Mouse (Mus musculus) hindbrain, embryonic 11.5 days (tissue): ENCODE results near the gene Mdga1. TPM values are rescaled to one million over a fixed set of nuclear protein-coding genes. Genes with fewer than 3 reads are reported as not detected.

Experiments
- ATAC-seq: fragments of 200-750 bp; cut with Nextera tagmentation; 2 replicates; pipeline ENCODE4 v1.8.0; 2017; ENCODE audit warnings: mild to moderate bottlenecking, moderate TSS enrichment, moderate library complexity; ENCODE audit not compliant: low FRiP score
- DNase-seq: peaks from one replicate; pipeline ENCODE4 v3.0.0-alpha.2; 2015; ENCODE audit warnings: low spot score
- H3K27ac ChIP-seq: fragments of 300-500 bp; sonication (generic); 2 replicates; pipeline ENCODE4 v1.5.1; 2014; ENCODE audit warnings: mild to moderate bottlenecking, low read depth, low read length
- H3K27me3 ChIP-seq: fragments of 300-500 bp; sonication (generic); 2 replicates; pipeline ENCODE4 v1.6.1; 2014; ENCODE audit warnings: mild to moderate bottlenecking, low read length, moderate library complexity, mixed read lengths; ENCODE audit not compliant: control insufficient read depth, insufficient read depth
- H3K36me3 ChIP-seq: fragments of 300-500 bp; sonication (generic); 2 replicates; pipeline ENCODE4 v1.6.1; 2014; ENCODE audit warnings: mild to moderate bottlenecking, low read length, moderate library complexity, mixed read lengths; ENCODE audit not compliant: control insufficient read depth, insufficient read depth
- H3K4me1 ChIP-seq: fragments of 300-500 bp; sonication (generic); replicated peaks from 2 replicates; pipeline ENCODE4 v1.6.1; 2014; ENCODE audit warnings: low read length, mixed read lengths; ENCODE audit not compliant: control insufficient read depth, insufficient read depth
- H3K4me2 ChIP-seq: fragments of 300-500 bp; sonication (generic); replicated peaks from 2 replicates; pipeline ENCODE4 v1.6.1; 2014; ENCODE audit warnings: mild to moderate bottlenecking, low read depth, low read length
- H3K4me3 ChIP-seq: fragments of 300-500 bp; sonication (generic); 2 replicates; pipeline ENCODE4 v1.5.1; 2014; ENCODE audit warnings: low read depth, low read length
- H3K9ac ChIP-seq: fragments of 300-500 bp; sonication (generic); 2 replicates; pipeline ENCODE4 v1.6.1; 2014; ENCODE audit warnings: low read depth, low read length
- H3K9me3 ChIP-seq: fragments of 300-500 bp; sonication (generic); 2 replicates; pipeline ENCODE4 v1.6.1; 2016; ENCODE audit warnings: low read length; ENCODE audit not compliant: control insufficient read depth
- WGBS: fragments of 180-500 bp; shearing (Covaris S2); extraction: QIAGEN DNeasy Blood & Tissue Kit; methylation state at CpG from one replicate; pipeline ENCODE4 v1.1.7; 2014; 5-methylcytosine and 5-hydroxymethylcytosine counted together
- polyA plus RNA-seq: library from polyadenylated mRNA; unstranded; fragments of >200 nt; fragmentation: Nextera tagmentation; extraction: Ambion mirVana; gene quantifications from 2 replicates; pipeline ENCODE4 v1.2.1, GENCODE M21; 2014

The Mdga1 gene
- polyA plus RNA-seq, 1 experiment from 2014 or later = 4.6 TPM

GRCm38 (mm10) chr17:29947271-29947714, 22.6 kb downstream of the Mdga1 start:
- Histone ChIP-seq H3K4me3 (no peak overlapping the region), H3K9me3 (no peaks in the 10 kb centered on the region), H3K4me1 (no peaks in the 10 kb centered on the region), H3K36me3 (no peaks in the 10 kb centered on the region), H3K9ac (no peak overlapping the region), H3K4me2 (no peak overlapping the region), H3K27me3 (no peaks in the 10 kb centered on the region), H3K27ac (no peak overlapping the region)
- no peak for ATAC-seq
- DNase-seq = no peak
- whole genome bisulfite sequencing = 35% methylated on average over 4 of the region's 5 CpGs

DNA sequence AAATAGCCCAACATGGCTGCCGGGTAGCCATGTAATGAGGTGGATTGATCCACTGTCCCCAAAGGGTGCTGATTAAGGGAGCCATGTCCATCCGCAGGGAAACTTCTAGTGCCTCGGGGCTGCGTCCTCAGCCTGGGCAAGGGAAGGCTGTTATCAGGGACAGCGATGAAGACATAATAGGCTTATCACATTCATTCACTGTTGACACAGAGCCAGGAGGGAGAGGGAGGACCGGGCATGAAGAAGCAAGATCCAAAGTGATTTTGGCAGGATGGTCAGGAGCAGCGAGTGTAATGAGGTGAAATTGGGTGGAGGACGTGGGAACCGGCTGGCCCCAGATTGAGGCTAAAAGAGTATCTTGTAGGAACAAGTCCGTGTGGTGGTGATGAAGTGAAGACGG, 25.5 kb downstream of the Mdga1 start:
- no peak for ATAC-seq
- WGBS = 80% methylated on average over 11 of the region's 11 CpGs
- DNase-seq = no peak
- Histone ChIP-seq H3K4me1 (no peaks in the 10 kb centered on the region), H3K4me3 (no peak overlapping the region), H3K4me2 (no peak overlapping the region), H3K27me3 (no peaks in the 10 kb centered on the region), H3K27ac (no peak overlapping the region), H3K36me3 (no peaks in the 10 kb centered on the region), H3K9ac (no peak overlapping the region), H3K9me3 (no peaks in the 10 kb centered on the region)

DNA sequence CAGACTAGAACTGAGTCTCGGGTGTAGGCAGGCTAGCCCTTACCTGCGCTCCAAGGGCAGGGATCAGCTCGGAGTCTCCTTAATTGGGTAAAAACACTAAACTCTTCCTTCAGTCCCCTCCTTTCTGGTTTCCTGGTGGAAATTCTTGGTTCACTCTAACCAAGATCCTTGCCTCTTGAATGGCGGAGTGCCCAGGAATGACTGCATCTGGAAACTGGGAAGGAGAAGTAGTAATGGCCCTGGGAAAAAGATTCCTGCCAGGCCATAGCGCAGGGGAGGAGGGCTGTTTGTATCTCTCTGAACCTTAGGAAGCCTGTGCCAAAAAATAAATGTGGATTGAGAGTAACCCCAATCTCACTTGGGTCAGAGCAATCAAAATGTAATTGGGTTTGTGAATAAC, 30.9 kb downstream of the Mdga1 start:
- ATAC-seq (no peak), DNase-seq (no peak)
- Histone ChIP-seq H3K9ac (no peak overlapping the region), H3K4me3 (no peak overlapping the region), H3K4me2 (no peak overlapping the region), H3K9me3 (no peaks in the 10 kb centered on the region), H3K36me3 (no peaks in the 10 kb centered on the region), H3K4me1 (no peaks in the 10 kb centered on the region), H3K27ac (no peak overlapping the region), H3K27me3 (no peaks in the 10 kb centered on the region)
- WGBS = 90% methylated on average over 5 of the region's 5 CpGs

DNA sequence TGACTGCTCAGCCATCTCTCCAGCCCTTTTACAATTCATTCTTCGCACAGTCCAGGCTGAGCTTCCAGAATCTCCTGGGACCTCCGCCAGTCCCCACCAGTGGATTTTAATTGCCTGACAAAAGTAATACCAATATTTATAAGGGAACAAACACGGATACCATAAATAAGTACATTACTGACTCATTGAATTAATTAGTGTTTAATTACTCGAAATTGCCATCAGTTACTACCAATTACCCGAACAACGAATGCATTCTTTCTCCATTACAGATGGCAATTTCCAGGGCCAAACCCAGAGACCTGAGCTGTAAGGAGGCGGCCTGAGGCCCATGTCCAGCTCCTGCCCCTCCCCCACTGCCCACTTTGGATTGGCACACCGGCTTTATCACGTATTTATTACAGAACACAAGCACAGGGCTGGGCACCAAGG, 32.5 kb downstream of the Mdga1 start:
- Histone ChIP-seq H3K27me3 (no peaks in the 10 kb centered on the region), H3K4me2 (no peak overlapping the region), H3K27ac (no peak overlapping the region), H3K4me3 (no peak overlapping the region), H3K9me3 (no peaks in the 10 kb centered on the region), H3K9ac (no peak overlapping the region), H3K4me1 (no peaks in the 10 kb centered on the region), H3K36me3 (no peaks in the 10 kb centered on the region)
- ATAC-seq = no peak
- WGBS = 84% methylated on average over 9 of the region's 9 CpGs
- DNase-seq = no peak

GRCm38 (mm10) chr17:29934133-29934851, 35.6 kb downstream of the Mdga1 start:
- no peaks in the 10 kb centered on the region for H3K27me3 ChIP-seq
- no peaks in the 10 kb centered on the region for H3K36me3 ChIP-seq
- WGBS = 87% methylated on average over 12 of the region's 12 CpGs
- DNase-seq (no peak), ATAC-seq (no peak)
- H3K4me3 ChIP-seq = no peak overlapping the region
- H3K9me3 ChIP-seq = no peaks in the 10 kb centered on the region
- no peak overlapping the region for H3K27ac ChIP-seq
- H3K9ac ChIP-seq = no peak overlapping the region
- no peak overlapping the region for H3K4me2 ChIP-seq
- H3K4me1 ChIP-seq = no peaks in the 10 kb centered on the region

- no peak for DNase-seq
- Histone ChIP-seq H3K4me1 (no peaks in the 10 kb centered on the region), H3K36me3 (no peaks in the 10 kb centered on the region), H3K27me3 (no peaks in the 10 kb centered on the region), H3K27ac (no peak overlapping the region), H3K4me3 (no peak overlapping the region), H3K4me2 (no peak overlapping the region), H3K9ac (no peak overlapping the region), H3K9me3 (no peaks in the 10 kb centered on the region)
- WGBS = 87% methylated on average over 6 of the region's 6 CpGs
- no peak for ATAC-seq
Measured at GRCm38 (mm10) chr17:29932753-29933152, 37.1 kb downstream of the Mdga1 start.

DNA sequence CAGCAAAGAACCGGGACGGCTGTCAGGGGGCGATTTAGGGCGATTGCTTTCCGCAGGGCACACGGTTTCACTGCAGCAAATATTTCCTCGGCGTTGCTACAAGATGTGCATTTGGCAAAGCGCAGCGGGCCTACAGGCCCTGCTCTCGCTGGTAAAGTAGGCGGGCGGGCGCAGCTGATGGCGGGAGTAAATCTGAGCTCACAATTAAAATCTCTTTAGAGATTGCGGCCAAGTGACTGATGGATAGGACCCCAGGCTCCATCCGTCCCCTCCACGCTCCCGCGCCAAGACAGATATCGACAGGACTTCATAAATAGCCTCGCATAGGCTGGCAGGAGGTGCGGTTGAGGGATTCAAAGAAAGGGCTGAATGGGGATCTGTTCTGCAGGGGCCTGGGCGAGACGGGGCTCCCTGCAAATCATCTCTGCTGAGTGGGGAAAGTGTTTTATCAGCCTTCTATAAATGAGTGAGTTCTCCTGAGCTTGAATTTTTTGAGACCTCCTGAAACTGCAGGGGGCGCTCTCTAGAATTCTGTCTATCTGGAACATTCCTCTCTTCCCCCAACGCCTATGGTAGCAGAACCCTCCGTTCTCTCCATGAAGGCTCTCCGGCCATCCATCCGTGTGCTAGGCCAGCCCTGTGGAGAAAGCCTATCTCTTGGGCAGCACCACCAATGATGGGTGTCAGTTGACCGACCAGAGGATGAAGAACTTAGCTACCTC, 38.5 kb downstream of the Mdga1 start:
- no peak overlapping the region for H3K9ac ChIP-seq
- WGBS = 82% methylated on average over 31 of the region's 31 CpGs
- H3K4me3 ChIP-seq = no peak overlapping the region
- no peak for DNase-seq
- no peak for ATAC-seq
- H3K4me2 ChIP-seq = no peak overlapping the region
- no peaks in the 10 kb centered on the region for H3K27me3 ChIP-seq
- no peak overlapping the region for H3K27ac ChIP-seq
- no peaks in the 10 kb centered on the region for H3K4me1 ChIP-seq
- no peaks in the 10 kb centered on the region for H3K36me3 ChIP-seq
- no peaks in the 10 kb centered on the region for H3K9me3 ChIP-seq

DNA sequence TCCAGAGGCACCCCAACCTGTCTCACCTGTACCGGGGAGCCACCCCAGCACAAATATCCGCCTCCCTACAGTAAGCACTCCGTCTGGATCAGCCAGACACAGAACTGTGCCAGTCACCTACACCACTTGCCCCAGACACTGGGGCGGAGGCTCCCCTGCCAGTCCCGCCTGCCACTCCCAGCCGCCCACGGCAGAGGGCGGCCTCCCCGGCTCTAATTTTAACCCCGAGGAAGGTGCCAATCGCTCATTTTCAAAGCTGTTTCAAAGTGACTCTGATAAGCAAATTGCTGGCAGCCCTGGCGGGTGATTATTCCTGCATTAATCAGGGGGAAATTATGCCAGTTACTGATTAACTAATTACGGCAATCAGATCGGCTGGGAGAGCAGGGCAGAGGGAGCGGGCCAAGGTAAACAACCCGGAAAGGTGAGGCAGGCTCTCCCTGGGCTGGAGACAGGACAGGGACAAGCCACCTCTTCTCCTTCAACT, 41.1 kb downstream of the Mdga1 start:
- no peaks in the 10 kb centered on the region for H3K4me1 ChIP-seq
- no peak overlapping the region for H3K4me2 ChIP-seq
- no peaks in the 10 kb centered on the region for H3K9me3 ChIP-seq
- H3K36me3 ChIP-seq = no peaks in the 10 kb centered on the region
- no peaks in the 10 kb centered on the region for H3K27me3 ChIP-seq
- no peak overlapping the region for H3K9ac ChIP-seq
- H3K27ac ChIP-seq = no peak overlapping the region
- no peak overlapping the region for H3K4me3 ChIP-seq
- ATAC-seq (no peak), DNase-seq (no peak)
- WGBS = 47% methylated on average over 16 of the region's 16 CpGs
